Mouse (Mus musculus) T-helper 1 cell (primary cell): ENCODE data around the gene Krtcap3.

Experiments used
- in situ Hi-C: fragments of 300-600 bp; cut with MboI, MseI; formaldehyde crosslinking; loops from one replicate; pipeline ENCODE4 v1.15.1; 2025; ENCODE audit warnings: high pct_unique_total_duplicates

Krtcap3 gene

DNA sequence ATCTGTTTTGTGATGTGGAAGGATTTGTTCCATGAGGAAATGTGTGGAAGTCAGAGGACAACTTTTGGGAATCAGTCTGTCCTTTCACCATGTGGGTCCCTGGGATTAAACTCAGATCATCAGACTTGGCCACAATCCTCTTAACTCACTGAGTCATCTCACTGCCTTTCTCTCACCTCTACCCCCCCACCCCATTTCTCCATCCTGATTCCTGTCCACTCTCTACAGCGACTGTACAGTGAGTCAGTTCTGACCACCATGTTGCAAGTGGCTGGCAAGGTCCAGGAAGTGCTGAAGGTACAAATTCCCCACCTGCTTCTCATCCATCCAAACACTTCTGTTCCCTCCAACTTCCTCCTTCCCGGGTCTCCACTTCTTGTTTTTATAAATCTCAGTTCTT, 47.0 kb downstream of the Krtcap3 start:
- in situ Hi-C loops = no loop called here

GRCm38 (mm10) chr5:31301866-31302265, 50.4 kb downstream of the Krtcap3 start:
- in situ Hi-C loops = no loop called here
